Mouse (Mus musculus): ENCODE results near the gene Prrg4.
"Not testable (repeated sequence)": the region's sequence is repeated elsewhere in the genome, so short reads cannot be mapped to it uniquely, and the experiment has no call there.

The Prrg4 gene

GRCm38 (mm10) chr2:104842559-104842958 lies 7.1 kb downstream of the Prrg4 start:
- no peak for DNase-seq (ENCODE audit: low spot score in 2 of 2)

- DNase-seq (ENCODE audit: low spot score in 2 of 2), result no peak
Measured at GRCm38 (mm10) chr2:104841736-104842135, 7.9 kb downstream of the Prrg4 start.

DNA sequence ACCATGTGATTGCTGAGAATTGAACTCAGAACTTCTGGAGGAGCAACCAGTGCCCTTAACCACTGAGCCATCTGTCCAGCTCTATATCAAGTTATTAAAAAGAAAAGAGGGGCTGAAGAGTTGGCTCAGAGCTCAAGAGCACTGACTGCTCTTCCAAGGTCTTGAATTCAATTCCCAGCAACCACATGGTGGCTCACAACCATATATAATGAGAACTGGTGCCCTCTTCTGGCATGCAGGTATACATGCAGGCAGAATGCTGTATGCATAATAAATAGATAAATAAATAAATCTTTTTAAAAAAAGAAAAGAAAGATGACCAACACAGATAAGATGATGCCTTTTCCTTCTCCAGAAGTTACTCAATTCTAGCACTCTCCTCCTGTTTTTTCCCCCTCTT lies 8.7 kb downstream of the Prrg4 start:
- no peak for DNase-seq (ENCODE audit: low spot score in 2 of 2)

GRCm38 (mm10) chr2:104832486-104832885 lies 17.2 kb downstream of the Prrg4 start:
- DNase-seq (ENCODE audit: low spot score in 2 of 2), result no peak

DNA sequence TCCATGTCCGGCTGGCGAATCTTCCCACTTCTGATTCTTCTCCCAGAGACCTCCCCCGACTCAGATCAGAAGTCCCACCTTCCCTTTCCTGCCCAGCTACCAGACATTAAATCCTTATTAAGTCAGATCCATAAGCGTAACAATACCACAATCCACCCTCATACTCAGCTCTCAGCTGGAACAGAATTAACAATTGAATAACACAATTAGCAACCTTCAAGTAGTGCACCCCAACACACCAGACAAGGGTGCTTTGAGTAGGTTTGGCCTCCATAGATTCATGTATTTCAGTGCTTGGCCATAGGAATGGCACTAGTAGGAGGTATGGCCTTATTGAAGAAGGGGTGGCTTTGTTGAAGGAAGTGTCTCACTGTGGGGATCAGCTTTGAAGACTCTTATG lies 23.5 kb downstream of the Prrg4 start:
- DNase-seq (ENCODE audit: low spot score in 2 of 2), result no peak

DNA sequence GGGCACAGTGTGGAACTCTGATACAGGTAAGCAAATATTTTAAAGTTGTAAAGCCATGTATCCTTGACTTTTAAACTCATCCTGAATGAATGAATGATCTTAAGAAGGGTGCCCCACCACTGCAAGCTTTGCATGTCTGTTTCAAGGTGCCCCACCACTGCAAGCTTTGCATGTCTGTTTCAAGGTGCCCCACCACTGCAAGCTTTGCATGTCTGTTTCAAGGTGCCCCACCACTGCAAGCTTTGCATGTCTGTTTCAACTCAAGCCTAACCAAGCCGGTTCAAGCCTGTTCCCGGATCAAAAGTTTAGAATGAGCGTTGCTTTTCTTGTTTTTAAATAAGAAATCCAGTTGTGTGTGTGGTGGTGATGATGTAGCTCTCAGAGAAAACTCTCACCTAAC lies 30.9 kb downstream of the Prrg4 start:
- DNase-seq (ENCODE audit: low spot score in 2 of 2), result not testable (repeated sequence)

- no peak for DNase-seq (ENCODE audit: low spot score in 2 of 2)
Measured at GRCm38 (mm10) chr2:104817555-104818330, 31.9 kb downstream of the Prrg4 start.

GRCm38 (mm10) chr2:104816866-104817439 lies 32.7 kb downstream of the Prrg4 start:
- DNase-seq (ENCODE audit: low spot score in 2 of 2), result peak; percentile 82 to 91

- peak in 1 of 2 experiments; percentile 72 for DNase-seq (ENCODE audit: low spot score in 2 of 2)
Measured at GRCm38 (mm10) chr2:104816371-104816827, 33.3 kb downstream of the Prrg4 start, which contains the start of gene Qser1. TSS of gene Qser1 (minus strand) at chr2:104816760.

- peak in 1 of 2 experiments; percentile 24 for DNase-seq (ENCODE audit: low spot score in 2 of 2)
Measured at GRCm38 (mm10) chr2:104815561-104816370, 33.9 kb downstream of the Prrg4 start.

DNA sequence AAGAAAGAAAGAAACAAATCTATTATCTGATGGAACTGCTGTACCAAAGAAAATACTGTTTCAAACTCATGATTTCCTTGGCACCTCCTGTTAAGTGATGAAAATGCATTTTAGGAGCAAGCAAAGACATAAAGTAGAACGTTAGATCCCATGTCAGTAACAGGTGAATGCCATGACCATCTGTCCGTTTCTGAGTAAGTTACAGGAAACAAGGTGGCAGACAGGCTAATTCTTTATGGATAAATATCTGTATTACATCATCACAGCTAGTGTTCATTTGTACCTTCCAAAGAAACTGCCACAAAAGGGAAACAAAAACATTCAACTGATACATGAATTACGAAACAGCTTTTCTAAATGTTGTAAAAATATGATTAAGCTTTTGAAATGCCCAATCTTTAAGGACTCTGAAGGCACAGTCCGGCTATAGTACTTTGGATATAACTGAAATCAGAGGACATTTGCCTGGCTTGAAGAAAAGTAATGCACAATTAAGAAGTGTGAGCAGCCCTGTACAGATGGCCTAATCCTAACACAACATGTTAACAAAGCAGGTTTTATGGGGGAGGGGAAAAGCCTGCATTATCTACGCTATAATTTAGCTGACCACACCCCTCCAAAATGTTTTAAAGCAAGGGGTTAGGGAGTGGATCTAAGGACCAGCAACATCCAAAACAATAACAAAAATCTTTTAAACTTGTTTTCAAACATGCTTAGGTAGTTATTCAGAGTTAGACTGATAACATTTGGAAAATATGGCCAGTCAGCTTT lies 35.3 kb downstream of the Prrg4 start:
- no peak for DNase-seq (ENCODE audit: low spot score in 2 of 2)

- DNase-seq (ENCODE audit: low spot score in 2 of 2), result no peak
Measured at GRCm38 (mm10) chr2:104805435-104805834, 44.2 kb downstream of the Prrg4 start.
